In the genomic region with DNA sequence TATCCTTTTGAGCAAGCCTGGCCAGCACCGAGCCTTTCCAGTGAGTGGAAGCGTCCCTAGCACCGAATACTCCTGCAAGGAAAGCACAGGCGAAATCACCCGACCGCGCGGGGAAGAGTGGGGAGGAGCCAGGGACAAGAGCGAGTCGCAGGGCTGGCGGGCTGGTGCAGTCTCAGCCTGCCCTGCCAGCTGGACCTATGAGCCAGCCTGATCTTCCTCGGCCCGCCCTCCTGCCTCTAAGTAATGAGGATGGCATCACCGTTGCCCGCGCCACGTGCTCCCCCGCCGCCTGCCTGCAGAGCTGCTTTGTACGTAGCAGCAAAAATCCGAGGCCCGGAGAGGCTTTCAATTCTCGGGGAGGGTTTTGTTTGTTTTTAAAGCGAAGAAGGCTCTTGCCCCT, we compare ENCODE assay signal across 8 mouse cellular contexts. TPM values are rescaled to one million over a fixed set of nuclear protein-coding genes. Genes with fewer than 3 reads are reported as not detected.
DNase-seq lines count a peak whose midpoint lies in the region; ATAC-seq lines count a peak whose summit lies in the region.

No protein-coding gene starts in this region.

- peak; percentile 77 to 85 for DNase-seq in adrenal gland, adult 18-20 months (ENCODE audit: low spot score in 2 of 2)
- DNase-seq in embryo, embryonic 10.5 days (ENCODE audit: low spot score): peak; percentile 88
- DNase-seq in gastrocnemius, postnatal 10 days: peak; percentile 78
- DNase-seq in left cerebral cortex, postnatal 25 days (ENCODE audit: low spot score in 2 of 2): peak; percentile 89 to 96
- peak; percentile 93 for DNase-seq in mesoderm, embryonic 11.5 days (ENCODE audit: low read depth, low spot score)
- DNase-seq in right cerebral cortex, postnatal 25 days: peak; percentile 87
- DNase-seq in urinary bladder, postnatal 36 days (ENCODE audit: low spot score in 2 of 2): peak; percentile 75 to 89

- intact Hi-C loops in left cerebral cortex, postnatal 25 days (cut with DNase I): loop anchor here (1.0 kb wide), 1 partner anchor 20 kb away; no protein-coding TSS in a partner anchor

- peak; percentile 84 for ATAC-seq in inflammation-experienced regulatory T-cells, adult 6 months

RNA-seq across cellular contexts. Expression of gene Anp32a, which starts 22.5 kb away (rescaled TPM):
- 100 to 1,000 TPM; 275 to 337 TPM for total RNA-seq in adrenal gland, adult 18-20 months (2021)
- total RNA-seq in gastrocnemius, postnatal 10 days (2021): 10 to 100 TPM; 85.7 to 96.6 TPM
- 100 to 1,000 TPM in 2 of 3 experiments, 10 to 100 TPM in 1; 81.5 to 158 (median 100) TPM for polyA plus RNA-seq in inflammation-experienced regulatory T-cells, adult 6 months (2017; shearing (Covaris generic))
- 100 to 1,000 TPM; 270 to 271 TPM for total RNA-seq in left cerebral cortex, postnatal 25 days (2021)

Comparison
In these comparisons a context has a peak if more than half of its experiments do, and no peak if none do; other contexts are left out.
1. Peak in every context shown above with its lines: DNase-seq and ATAC-seq.